Mouse (Mus musculus) hindbrain, embryonic 12.5 days (tissue): Measurements from ENCODE around the gene Cadm4. TPM values are rescaled to one million over a fixed set of nuclear protein-coding genes. Genes with fewer than 3 reads are reported as not detected.
A peak's percentile ranks its signal among the peaks of the same experiment; 100 is the strongest.
"Not testable (repeated sequence)": the region's sequence is repeated elsewhere in the genome, so short reads cannot be mapped to it uniquely, and the experiment has no call there.

Source experiments
- ATAC-seq: fragments of 200-750 bp; cut with Nextera tagmentation; 2 replicates; pipeline ENCODE4 v1.8.0; 2017; ENCODE audit warnings: moderate TSS enrichment; ENCODE audit not compliant: low FRiP score
- H3K27ac ChIP-seq: fragments of 300-500 bp; sonication (generic); 2 replicates; pipeline ENCODE4 v1.5.1; 2016; ENCODE audit warnings: mild to moderate bottlenecking
- H3K27me3 ChIP-seq: fragments of 300-500 bp; sonication (generic); 2 replicates; pipeline ENCODE4 v1.6.1; 2016; ENCODE audit warnings: mild to moderate bottlenecking
- H3K36me3 ChIP-seq: fragments of 300-500 bp; sonication (generic); 2 replicates; pipeline ENCODE4 v1.6.1; 2016; ENCODE audit warnings: mild to moderate bottlenecking
- H3K4me1 ChIP-seq: fragments of 300-500 bp; sonication (generic); 2 replicates; pipeline ENCODE4 v1.6.1; 2016
- H3K4me2 ChIP-seq: fragments of 300-500 bp; sonication (generic); replicated peaks from 2 replicates; pipeline ENCODE4 v1.6.1; 2016; ENCODE audit warnings: mild to moderate bottlenecking
- H3K4me3 ChIP-seq: fragments of 300-500 bp; sonication (generic); 2 replicates; pipeline ENCODE4 v1.5.1; 2016; ENCODE audit warnings: mild to moderate bottlenecking
- H3K9ac ChIP-seq: fragments of 300-500 bp; sonication (generic); 2 replicates; pipeline ENCODE4 v1.6.1; 2016; ENCODE audit warnings: mild to moderate bottlenecking, moderate library complexity
- H3K9me3 ChIP-seq: fragments of 300-500 bp; sonication (generic); replicated peaks from 2 replicates; pipeline ENCODE4 v1.6.1; 2016; ENCODE audit warnings: mild to moderate bottlenecking
- WGBS: fragments of 180-500 bp; shearing (Covaris S2); methylation state at CpG from one replicate; pipeline ENCODE4 v1.1.7; 2016; 5-methylcytosine and 5-hydroxymethylcytosine counted together
- polyA plus RNA-seq: library from polyadenylated mRNA; unstranded; fragments of >200 nt; fragmentation: Nextera tagmentation; extraction: Ambion mirVana; gene quantifications from 2 replicates; pipeline ENCODE4 v1.2.1, GENCODE M21; 2016

Gene Cadm4
- polyA plus RNA-seq, 1 experiment from 2014 or later, result 41.3 TPM

GRCm38 (mm10) chr7:24472937-24473336 is 8.9 kb upstream of the Cadm4 start:
- no peak for ATAC-seq
- Histone ChIP-seq H3K9me3 (no peaks in the 10 kb centered on the region), H3K9ac (no peak overlapping the region), H3K36me3 (no peaks in the 10 kb centered on the region), H3K27ac (no peak overlapping the region), H3K4me2 (no peak overlapping the region), H3K27me3 (peaks cover 4% of the 10 kb centered on the region; the same call in 1 of the 2 replicates), H3K4me1 (0 out of 2 replicates have a peak, but pooled peaks cover 4% of the 10 kb centered on the region), H3K4me3 (no peak overlapping the region)
- WGBS, result 79% methylated on average over 7 of the region's 7 CpGs

DNA sequence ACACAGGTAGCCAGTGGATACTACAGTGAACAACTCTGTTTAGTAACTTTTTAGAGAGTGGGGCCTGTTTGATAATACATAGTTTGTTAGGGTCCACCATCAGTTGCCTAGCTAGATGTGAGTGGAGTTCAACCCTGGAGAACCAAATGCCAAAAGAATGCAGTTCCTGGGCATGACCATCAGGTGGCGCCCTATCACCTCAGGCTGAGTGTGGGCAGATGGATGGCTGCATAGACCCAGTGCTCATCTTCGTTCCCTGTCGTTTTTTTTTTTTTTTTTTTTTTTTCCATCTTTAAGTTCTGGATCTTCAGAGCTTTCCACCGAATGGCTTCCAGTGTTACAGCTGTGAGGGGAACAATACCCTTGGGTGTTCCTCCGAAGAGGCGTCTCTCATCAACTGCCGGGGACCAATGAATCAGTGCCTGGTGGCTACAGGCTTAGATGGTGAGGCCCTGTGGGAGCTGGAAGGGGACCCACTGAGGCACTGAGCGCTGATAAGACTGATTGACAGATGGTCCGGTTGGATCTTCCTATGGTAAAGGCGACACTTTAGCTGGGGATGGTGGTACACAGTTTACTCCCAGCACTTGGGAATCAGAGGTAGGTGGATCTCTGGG is 7.8 kb upstream of the Cadm4 start:
- Histone ChIP-seq H3K4me1 (0 out of 2 replicates have a peak, but pooled peaks cover 4% of the 10 kb centered on the region), H3K36me3 (no peaks in the 10 kb centered on the region), H3K4me2 (no peak overlapping the region), H3K27ac (no peak overlapping the region), H3K4me3 (no peak overlapping the region), H3K9me3 (no peaks in the 10 kb centered on the region), H3K27me3 (peaks cover 4% of the 10 kb centered on the region; the same call in 1 of the 2 replicates), H3K9ac (no peak overlapping the region)
- WGBS, result 39% methylated on average over 10 of the region's 10 CpGs
- ATAC-seq, result no peak

DNA sequence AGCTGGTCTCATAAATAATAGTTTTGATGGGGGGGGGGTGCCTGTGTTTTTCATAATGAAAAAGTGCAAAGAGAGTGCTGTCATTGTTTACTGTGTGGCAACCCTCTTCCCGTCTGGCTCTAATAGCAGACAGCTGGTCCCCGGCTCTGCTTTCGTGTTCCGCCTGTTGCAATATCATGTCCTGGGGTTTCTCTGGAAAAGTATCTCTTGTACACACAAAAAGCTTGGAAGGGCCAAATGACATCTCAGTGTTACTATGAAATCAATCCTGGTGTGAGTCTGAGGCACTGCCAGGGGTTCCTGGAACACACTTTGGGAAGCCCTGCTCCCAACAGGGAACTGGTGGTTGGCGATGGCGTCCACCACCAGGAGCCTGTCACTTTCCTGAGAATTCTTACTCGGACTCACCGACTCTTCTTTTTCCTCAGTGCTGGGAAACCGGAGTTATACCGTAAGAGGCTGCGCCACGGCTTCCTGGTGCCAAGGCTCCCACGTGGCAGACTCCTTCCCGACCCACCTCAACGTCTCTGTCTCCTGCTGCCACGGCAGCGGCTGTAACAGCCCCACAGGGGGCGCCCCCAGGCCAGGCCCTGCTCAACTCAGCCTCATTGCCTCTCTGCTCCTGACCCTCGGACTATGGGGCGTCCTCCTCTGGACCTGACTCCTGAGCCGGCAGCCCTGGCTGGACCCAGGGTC is 6.9 kb upstream of the Cadm4 start:
- Histone ChIP-seq H3K4me2 (no peak overlapping the region; the same call in 1 of the 2 replicates), H3K9ac (no peak overlapping the region), H3K36me3 (no peaks in the 10 kb centered on the region), H3K9me3 (no peaks in the 10 kb centered on the region), H3K4me1 (peaks cover 10% of the 10 kb centered on the region; the same call in 1 of the 2 replicates), H3K4me3 (no peak overlapping the region), H3K27me3 (peaks cover 4% of the 10 kb centered on the region; the same call in 1 of the 2 replicates), H3K27ac (no peak overlapping the region)
- no peak for ATAC-seq
- WGBS, result 34% methylated on average over 21 of the region's 21 CpGs

- Histone ChIP-seq H3K27me3 (peaks cover 4% of the 10 kb centered on the region; the same call in 1 of the 2 replicates), H3K27ac (no peak overlapping the region), H3K4me1 (peaks cover 23% of the 10 kb centered on the region), H3K9ac (no peak overlapping the region), H3K4me3 (no peak overlapping the region), H3K36me3 (no peaks in the 10 kb centered on the region), H3K4me2 (no peak overlapping the region), H3K9me3 (no peaks in the 10 kb centered on the region)
- WGBS, result 76% methylated on average over 8 of the region's 8 CpGs
- no peak for ATAC-seq
Measured at GRCm38 (mm10) chr7:24476338-24476737, 5.5 kb upstream of the Cadm4 start.

DNA sequence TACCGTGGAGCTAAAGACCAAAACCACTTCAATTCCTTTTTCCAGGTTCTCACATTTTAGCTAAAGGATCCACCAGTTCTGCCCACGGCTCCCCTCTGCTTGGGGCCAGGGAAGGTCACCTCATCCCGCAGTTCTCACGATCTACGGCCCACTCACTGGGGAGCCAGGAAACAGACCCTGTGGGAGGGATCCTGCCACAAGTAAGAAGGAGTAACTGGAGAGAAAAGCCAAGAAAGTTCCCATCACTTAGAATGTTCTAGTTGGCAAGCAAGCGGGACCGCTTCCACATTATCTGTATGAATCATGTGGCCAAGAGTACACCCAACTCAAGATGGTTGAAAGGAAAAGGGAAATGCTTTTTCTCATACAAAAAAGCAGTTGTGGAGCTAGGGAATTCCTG is 5.0 kb upstream of the Cadm4 start:
- no peak for ATAC-seq

DNA sequence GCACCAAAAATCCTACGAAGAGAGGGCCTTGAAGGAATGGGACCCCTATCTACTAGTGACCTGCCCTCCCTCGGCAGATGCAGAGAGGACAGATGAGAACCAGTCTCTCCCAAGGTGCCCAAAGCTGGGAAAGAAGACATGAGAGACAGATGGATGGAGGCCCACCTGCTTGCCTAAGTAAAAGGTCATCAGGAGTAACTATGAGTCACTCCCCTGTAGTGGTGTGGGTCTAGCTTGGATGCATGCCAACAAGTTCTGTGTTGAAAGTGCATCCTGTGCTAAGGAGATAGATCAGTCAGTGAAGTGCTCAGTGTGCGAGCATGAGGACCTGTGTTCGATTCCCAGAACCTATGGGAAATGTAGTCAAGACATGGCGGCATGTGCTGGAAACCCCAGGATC is 2.9 kb upstream of the Cadm4 start:
- Histone ChIP-seq H3K9me3 (no peaks in the 10 kb centered on the region), H3K36me3 (no peaks in the 10 kb centered on the region), H3K4me3 (no peak overlapping the region), H3K27ac (no peak overlapping the region), H3K9ac (no peak overlapping the region), H3K4me2 (no peak overlapping the region), H3K4me1 (peaks cover 37% of the 10 kb centered on the region), H3K27me3 (peaks cover 4% of the 10 kb centered on the region; the same call in 1 of the 2 replicates)
- WGBS, result 86% methylated on average over 5 of the region's 5 CpGs
- ATAC-seq, result no peak

More for the DNA sequence above, 5.0 kb upstream of the Cadm4 start:
- no peak overlapping the region for H3K4me2 ChIP-seq
- WGBS, result 82% methylated on average over 7 of the region's 7 CpGs
- H3K9me3 ChIP-seq, result no peaks in the 10 kb centered on the region
- H3K4me3 ChIP-seq, result no peak overlapping the region
- no peak overlapping the region for H3K27ac ChIP-seq
- peaks cover 25% of the 10 kb centered on the region for H3K4me1 ChIP-seq
- no peak overlapping the region for H3K9ac ChIP-seq
- H3K27me3 ChIP-seq, result peaks cover 4% of the 10 kb centered on the region; the same call in 1 of the 2 replicates
- no peaks in the 10 kb centered on the region for H3K36me3 ChIP-seq

GRCm38 (mm10) chr7:24479685-24480084 is 2.1 kb upstream of the Cadm4 start:
- H3K27me3 ChIP-seq, result peaks cover 4% of the 10 kb centered on the region; the same call in 1 of the 2 replicates
- H3K4me2 ChIP-seq, result peak overlapping the region; percentile 81; the same call in 1 of the 2 replicates
- H3K9me3 ChIP-seq, result no peaks in the 10 kb centered on the region
- H3K4me1 ChIP-seq, result peaks cover 44% of the 10 kb centered on the region
- H3K9ac ChIP-seq, result no peak overlapping the region
- no peak overlapping the region for H3K27ac ChIP-seq
- H3K36me3 ChIP-seq, result no peaks in the 10 kb centered on the region
- ATAC-seq, result no peak
- no peak overlapping the region for H3K4me3 ChIP-seq
- 88% methylated on average over 2 of the region's 2 CpGs for WGBS

DNA sequence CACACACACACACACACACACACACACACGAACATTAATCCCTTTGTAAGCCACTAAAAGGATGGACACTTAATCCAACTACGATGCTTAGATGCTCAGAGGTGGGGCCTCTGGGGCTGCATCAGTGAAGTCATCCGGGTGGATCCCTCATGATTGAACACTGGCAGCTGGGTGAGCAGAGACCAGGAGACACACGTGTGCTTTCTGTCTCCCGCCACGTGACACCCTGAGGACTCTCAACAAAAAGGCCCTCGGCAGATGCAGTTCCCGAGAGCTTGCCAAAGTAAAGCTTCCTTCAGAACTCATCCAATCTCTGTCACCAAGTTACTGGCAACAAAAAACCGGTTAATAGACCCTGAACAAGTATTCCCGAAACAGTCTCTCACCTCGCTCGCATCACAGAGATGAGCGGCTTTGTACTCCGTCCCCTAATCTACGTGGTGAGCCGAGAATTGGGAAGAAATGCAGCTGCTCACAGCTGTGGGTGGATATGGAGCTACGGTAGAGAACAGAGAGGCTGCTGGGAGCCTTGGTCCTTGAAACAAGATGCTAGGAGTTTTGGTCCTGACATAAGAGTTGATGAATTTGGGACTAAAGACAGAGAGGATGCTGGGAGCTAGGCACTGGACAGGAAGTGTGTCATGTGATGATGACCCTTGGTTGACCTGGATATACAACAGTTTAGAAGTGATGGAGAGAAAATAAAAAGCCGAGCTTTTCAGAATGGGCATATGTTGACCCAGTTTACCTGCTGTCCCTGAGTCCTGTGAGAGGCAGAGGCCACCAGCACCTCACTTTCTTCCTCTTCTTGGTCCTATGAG is 1.5 kb upstream of the Cadm4 start:
- H3K4me2 ChIP-seq, result peak overlapping the region; percentile 81

DNA sequence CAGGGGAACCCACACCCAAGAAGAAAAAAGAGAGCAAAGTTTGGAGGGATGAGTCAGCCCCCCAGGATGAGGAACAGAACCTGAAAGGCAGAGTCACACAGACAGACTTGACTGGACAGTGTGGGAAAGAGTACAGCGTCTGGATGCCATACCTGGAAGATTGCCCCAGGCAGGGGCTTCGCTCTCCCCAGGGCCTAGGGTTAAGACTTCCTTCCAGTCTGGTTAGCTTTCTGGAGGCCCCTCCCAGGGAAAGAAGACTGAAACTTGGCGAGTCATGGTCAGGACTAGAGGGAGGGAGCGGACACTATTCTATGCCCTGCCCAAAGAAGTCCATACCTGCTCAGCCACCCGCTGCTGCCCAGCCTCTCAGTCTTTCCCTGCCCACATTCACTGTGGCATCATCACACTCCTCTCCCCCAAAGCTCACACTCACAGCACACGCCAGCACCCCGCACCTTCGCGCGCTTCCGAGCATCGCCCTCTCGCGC is 793 bp upstream of the Cadm4 start:
- peak overlapping the region; percentile 81 for H3K4me2 ChIP-seq
- no peaks in the 10 kb centered on the region for H3K9me3 ChIP-seq
- no peaks in the 10 kb centered on the region for H3K27me3 ChIP-seq
- peak overlapping the region; percentile 97 for H3K9ac ChIP-seq
- peak overlapping the region; percentile 78 for H3K4me3 ChIP-seq
- no peaks in the 10 kb centered on the region for H3K36me3 ChIP-seq
- ATAC-seq, result peak; percentile 33
- H3K4me1 ChIP-seq, result peaks cover 54% of the 10 kb centered on the region
- WGBS, result 13% methylated on average over 14 of the region's 14 CpGs
- peak overlapping the region; percentile 83 for H3K27ac ChIP-seq

More for the DNA sequence above, 1.5 kb upstream of the Cadm4 start:
- H3K27ac ChIP-seq, result 0 out of 2 replicates have a peak overlapping the region, but pooled peaks have one; percentile 30
- no peak for ATAC-seq
- peaks cover 47% of the 10 kb centered on the region for H3K4me1 ChIP-seq
- 59% methylated on average over 18 of the region's 18 CpGs for WGBS
- peak overlapping the region; percentile 78; the same call in 1 of the 2 replicates for H3K4me3 ChIP-seq
- no peaks in the 10 kb centered on the region for H3K36me3 ChIP-seq
- H3K9ac ChIP-seq, result no peak overlapping the region
- no peaks in the 10 kb centered on the region for H3K9me3 ChIP-seq
- peaks cover under 1% of the 10 kb centered on the region; the same call in 1 of the 2 replicates for H3K27me3 ChIP-seq

DNA sequence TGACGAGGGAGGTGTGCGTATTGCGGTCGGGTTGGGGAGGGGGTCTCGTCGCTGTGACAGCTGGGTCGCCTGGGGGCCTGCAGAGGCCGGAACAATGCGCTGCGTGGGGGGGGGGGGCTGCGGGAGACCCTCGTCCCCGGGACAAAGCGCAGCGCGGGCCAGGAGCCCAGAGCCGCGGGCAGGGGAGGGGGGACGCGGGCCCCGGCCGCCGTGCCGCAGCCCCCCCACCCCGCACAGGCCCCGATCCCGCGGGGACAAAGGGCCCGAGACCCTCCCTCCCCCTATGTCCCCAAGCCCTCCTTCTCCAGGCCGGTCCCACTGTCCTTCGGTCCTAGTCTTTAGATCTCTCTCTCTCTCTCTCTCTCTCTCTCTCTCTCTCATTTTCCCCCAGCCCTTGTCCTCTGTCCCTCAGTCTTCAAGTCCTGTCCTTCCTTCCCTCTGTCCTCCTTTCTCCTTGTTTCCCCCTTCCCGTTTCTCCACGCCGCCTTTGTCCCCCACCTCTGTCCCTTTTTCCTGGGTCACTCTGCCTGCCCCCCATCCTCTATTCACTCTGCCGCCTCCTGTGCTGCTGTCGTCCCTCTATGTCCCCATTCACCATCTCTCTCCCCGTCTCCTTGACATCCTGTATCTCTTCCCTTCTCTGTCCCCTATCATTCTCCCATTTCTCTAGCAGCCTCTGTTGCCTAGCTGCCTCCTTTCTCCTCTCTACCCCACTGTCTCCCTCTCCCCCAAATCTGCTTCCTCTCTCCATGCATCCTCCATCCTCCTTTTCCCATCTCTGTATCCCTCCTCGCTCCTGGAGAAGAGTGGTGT is 591 bp downstream of the Cadm4 start:
- Histone ChIP-seq H3K9ac (peak overlapping the region; percentile 97), H3K9me3 (no peaks in the 10 kb centered on the region), H3K4me2 (peak overlapping the region; percentile 81), H3K27ac (peak overlapping the region; percentile 83), H3K36me3 (no peaks in the 10 kb centered on the region), H3K4me3 (peak overlapping the region; percentile 78), H3K4me1 (peaks cover 68% of the 10 kb centered on the region), H3K27me3 (no peaks in the 10 kb centered on the region)
- 5% methylated on average over 15 of the region's 38 CpGs for WGBS
- peak; percentile 37 for ATAC-seq

DNA sequence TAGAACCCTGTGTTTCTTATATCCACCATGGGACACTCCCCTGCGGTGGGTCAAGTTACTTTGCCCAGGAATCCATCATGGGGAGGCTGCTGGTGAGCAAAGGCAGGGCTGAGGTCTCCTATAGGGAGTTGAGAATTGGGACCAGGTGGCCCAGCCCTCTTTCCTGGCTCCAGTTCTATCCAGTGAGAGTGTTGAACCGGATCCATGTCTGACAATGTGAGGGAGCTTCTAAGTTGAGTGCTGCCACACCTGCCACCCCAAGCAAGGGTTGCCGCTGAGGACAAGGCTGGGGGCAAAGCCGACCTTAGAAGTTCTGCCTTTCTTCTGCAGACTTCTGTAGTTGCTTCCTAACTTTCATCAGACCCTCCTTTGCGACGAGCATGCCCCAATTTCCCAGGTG is 1.5 kb downstream of the Cadm4 start:
- Histone ChIP-seq H3K9ac (peak overlapping the region; percentile 97), H3K4me1 (peaks cover 73% of the 10 kb centered on the region), H3K4me3 (peak overlapping the region; percentile 78), H3K4me2 (peak overlapping the region; percentile 81)
- not testable (repeated sequence) for H3K27ac ChIP-seq, ATAC-seq, H3K36me3 ChIP-seq, H3K9me3 ChIP-seq, H3K27me3 ChIP-seq
- 61% methylated on average over 6 of the region's 6 CpGs for WGBS
